Mouse (Mus musculus) forebrain, embryonic 11.5 days (tissue): ENCODE data around the gene Sh3pxd2a. TPM values are rescaled to one million over a fixed set of nuclear protein-coding genes. Genes with fewer than 3 reads are reported as not detected.

ENCODE experiments used
- ATAC-seq: fragments of 200-750 bp; cut with Nextera tagmentation; replicated peaks from 2 replicates; pipeline ENCODE4 v1.8.0; 2017; ENCODE audit warnings: moderate TSS enrichment; ENCODE audit not compliant: low FRiP score
- DNase-seq: peaks from one replicate; pipeline ENCODE4 v3.0.0-alpha.2; 2017; ENCODE audit warnings: low spot score
- H3K27ac ChIP-seq: fragments of 300-500 bp; sonication (generic); 2 replicates; pipeline ENCODE4 v1.5.1; 2014; ENCODE audit warnings: low read depth, low read length
- H3K27me3 ChIP-seq: fragments of 300-500 bp; sonication (generic); 2 replicates; pipeline ENCODE4 v1.6.1; 2014; ENCODE audit warnings: mild to moderate bottlenecking, low read length, mixed read lengths; ENCODE audit not compliant: control insufficient read depth, insufficient read depth
- H3K36me3 ChIP-seq: fragments of 300-500 bp; sonication (generic); 2 replicates; pipeline ENCODE4 v1.6.1; 2014; ENCODE audit warnings: mild to moderate bottlenecking, low read length, moderate library complexity, mixed read lengths; ENCODE audit not compliant: control insufficient read depth, insufficient read depth
- H3K4me1 ChIP-seq: fragments of 300-500 bp; sonication (generic); replicated peaks from 2 replicates; pipeline ENCODE4 v1.6.1; 2014; ENCODE audit warnings: low read length, mixed read lengths; ENCODE audit not compliant: control insufficient read depth, insufficient read depth
- H3K4me2 ChIP-seq: fragments of 300-500 bp; sonication (generic); 2 replicates; pipeline ENCODE4 v1.6.1; 2014; ENCODE audit warnings: low read depth, mild to moderate bottlenecking, low read length, moderate library complexity, mixed read lengths; ENCODE audit not compliant: severe bottlenecking
- H3K4me3 ChIP-seq: fragments of 300-500 bp; sonication (generic); 2 replicates; pipeline ENCODE4 v1.5.1; 2014; ENCODE audit warnings: low read depth, low read length
- H3K9ac ChIP-seq: fragments of 300-500 bp; sonication (generic); 2 replicates; pipeline ENCODE4 v1.6.1; 2014; ENCODE audit warnings: low read length
- H3K9me3 ChIP-seq: fragments of 300-500 bp; sonication (generic); 2 replicates; pipeline ENCODE4 v1.6.1; 2016; ENCODE audit warnings: low read length, mixed read lengths; ENCODE audit not compliant: control insufficient read depth
- WGBS: fragments of 180-500 bp; shearing (Covaris S2); extraction: QIAGEN DNeasy Blood & Tissue Kit; methylation state at CpG from one replicate; pipeline ENCODE4 v1.1.7; 2014; 5-methylcytosine and 5-hydroxymethylcytosine counted together
- polyA plus RNA-seq: library from polyadenylated mRNA; unstranded; fragments of >200 nt; fragmentation: Nextera tagmentation; extraction: Ambion mirVana; gene quantifications from 2 replicates; pipeline ENCODE4 v1.2.1, GENCODE M21; 2014

The Sh3pxd2a gene
- polyA plus RNA-seq, 1 experiment from 2014 or later: 5.2 TPM

DNA sequence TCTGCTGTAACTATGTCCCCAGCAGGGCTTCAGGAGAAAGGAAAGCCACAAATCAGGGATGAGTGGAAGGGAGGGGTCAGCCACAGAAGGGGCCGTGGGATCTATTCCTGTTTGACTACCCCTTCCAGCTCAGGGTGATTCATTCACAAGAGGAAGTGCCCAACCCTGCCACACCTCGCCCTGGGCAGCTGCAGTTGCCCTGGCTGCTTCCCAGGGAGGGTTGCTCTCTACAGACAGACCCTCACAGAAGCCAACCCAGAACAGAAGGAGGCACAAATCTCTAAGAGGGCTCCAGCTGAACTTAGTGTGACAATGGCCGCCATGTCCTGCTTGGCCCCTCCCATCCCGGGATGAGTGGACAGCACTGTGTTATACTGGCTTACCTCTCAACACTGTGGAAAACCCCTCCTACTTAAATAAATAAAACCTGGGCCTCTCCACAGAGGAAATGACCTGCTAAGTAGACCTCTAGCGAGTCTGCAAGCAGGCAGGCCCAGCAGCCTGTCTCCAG is 44.6 kb upstream of the Sh3pxd2a start:
- WGBS: 79% methylated on average over 5 of the region's 5 CpGs
- ATAC-seq (no peak), DNase-seq (no peak)
- H3K36me3 ChIP-seq: no peaks in the 10 kb centered on the region; the same call in 1 of the 2 replicates
- no peaks in the 10 kb centered on the region for H3K27me3 ChIP-seq
- H3K4me3 ChIP-seq: no peak overlapping the region
- H3K4me2 ChIP-seq: no peak overlapping the region
- no peak overlapping the region for H3K27ac ChIP-seq
- H3K9me3 ChIP-seq: no peaks in the 10 kb centered on the region
- H3K4me1 ChIP-seq: peaks cover 8% of the 10 kb centered on the region; the same call in 1 of the 2 replicates
- H3K9ac ChIP-seq: no peak overlapping the region

DNA sequence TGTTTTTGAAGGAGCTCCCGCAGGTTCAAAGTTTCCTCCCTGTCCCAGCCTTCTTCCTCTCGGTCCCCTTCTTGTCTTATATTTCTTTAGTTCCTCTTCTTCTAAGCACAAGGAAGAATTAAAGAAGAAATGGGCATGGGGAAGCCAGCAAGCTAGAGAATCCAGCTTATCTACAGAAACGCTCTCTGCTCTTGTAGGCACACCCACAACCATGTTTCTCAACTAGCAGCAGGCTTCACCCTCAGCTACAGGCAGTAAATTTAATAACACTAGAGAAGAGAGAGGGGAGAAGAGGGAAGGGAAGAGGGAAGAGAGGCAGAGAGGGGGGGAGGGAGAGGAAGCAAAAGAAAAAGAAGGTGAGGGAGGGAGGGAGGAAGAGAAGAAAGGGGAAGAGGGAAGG is 44.0 kb upstream of the Sh3pxd2a start:
- no peak overlapping the region for H3K27ac ChIP-seq
- no peak for ATAC-seq
- 89% methylated on average over 3 of the region's 3 CpGs for WGBS
- no peaks in the 10 kb centered on the region; the same call in 1 of the 2 replicates for H3K36me3 ChIP-seq
- H3K9me3 ChIP-seq: no peaks in the 10 kb centered on the region
- H3K4me1 ChIP-seq: peaks cover 8% of the 10 kb centered on the region; the same call in 1 of the 2 replicates
- no peak for DNase-seq
- H3K27me3 ChIP-seq: no peaks in the 10 kb centered on the region
- H3K4me2 ChIP-seq: no peak overlapping the region
- H3K4me3 ChIP-seq: no peak overlapping the region
- H3K9ac ChIP-seq: no peak overlapping the region

DNA sequence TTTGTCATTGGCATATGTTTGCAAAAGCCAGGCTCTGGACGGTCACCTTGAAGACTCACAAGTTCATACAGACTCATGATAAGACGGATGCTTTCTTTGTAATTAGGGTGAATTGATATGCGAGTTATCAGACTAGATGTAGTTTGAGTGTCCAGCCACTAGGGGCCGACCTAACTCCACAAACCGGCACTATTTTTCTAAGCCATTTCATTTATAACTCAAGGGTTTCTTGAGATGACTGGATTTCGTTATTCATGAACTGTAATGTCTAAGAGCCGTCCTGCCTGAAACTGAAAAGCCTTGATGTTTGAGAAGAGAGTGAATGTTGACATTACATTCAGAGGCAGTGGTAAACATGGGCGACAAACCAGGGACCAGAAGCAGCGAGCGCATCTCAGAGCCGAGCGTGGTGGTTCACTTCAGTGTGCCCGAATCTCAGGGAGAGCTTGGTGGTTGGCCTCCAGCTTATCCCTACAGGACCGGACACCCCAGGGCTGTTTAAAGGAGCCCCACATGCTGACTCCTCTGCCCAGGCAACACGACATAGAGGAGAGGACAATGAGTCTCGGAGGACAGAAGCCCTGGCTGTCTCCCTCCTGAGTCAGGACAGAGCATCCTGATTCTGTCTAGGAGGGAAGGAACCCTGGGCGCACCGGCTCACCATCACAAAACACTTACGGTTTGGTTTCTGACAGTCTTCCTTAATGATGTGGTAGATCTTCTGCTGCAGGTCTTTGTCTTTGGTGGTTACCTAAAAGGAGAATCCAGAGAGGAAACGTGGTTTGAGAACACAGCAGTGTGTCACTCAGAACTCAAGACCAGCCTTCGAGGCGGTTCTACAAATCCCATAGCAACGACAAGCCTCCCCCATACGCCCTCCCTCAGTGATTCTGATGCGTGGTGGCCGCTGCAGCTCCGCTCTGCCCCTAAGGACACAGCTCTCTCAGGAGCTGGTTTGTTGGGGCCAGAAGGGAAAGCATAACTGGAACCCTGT is 43.2 kb upstream of the Sh3pxd2a start:
- no peak for ATAC-seq
- WGBS: 64% methylated on average over 27 of the region's 27 CpGs
- Histone ChIP-seq H3K27me3 (no peaks in the 10 kb centered on the region), H3K9ac (no peak overlapping the region), H3K27ac (no peak overlapping the region), H3K9me3 (no peaks in the 10 kb centered on the region), H3K4me1 (peaks cover 8% of the 10 kb centered on the region; the same call in 1 of the 2 replicates), H3K4me3 (no peak overlapping the region), H3K4me2 (no peak overlapping the region), H3K36me3 (no peaks in the 10 kb centered on the region; the same call in 1 of the 2 replicates)
- DNase-seq: peak; percentile 73

DNA sequence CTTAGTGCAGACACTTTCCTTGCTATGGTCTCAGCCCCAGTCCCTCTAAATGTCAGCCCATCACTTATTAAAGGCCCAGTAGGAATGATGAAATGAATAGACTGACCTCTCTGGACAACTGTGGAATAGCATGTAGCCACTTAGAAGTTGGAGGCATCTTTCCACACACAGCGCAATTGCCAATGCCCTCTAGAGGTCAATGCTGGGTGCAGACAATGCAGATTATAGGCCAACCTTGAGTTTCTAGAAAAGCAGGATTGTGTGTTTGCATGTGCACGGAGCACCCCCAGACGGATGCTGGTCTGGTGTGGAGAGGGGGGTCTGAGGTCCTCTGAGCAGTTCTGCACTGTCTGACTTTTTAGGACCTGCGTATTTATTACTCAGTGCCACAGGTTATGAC is 39.4 kb upstream of the Sh3pxd2a start:
- H3K27ac ChIP-seq: no peak overlapping the region
- H3K9ac ChIP-seq: no peak overlapping the region
- no peak overlapping the region for H3K4me2 ChIP-seq
- ATAC-seq (peak; percentile 25; the same call in 1 of the 2 replicates), DNase-seq (peak; percentile 65)
- no peaks in the 10 kb centered on the region for H3K36me3 ChIP-seq
- 61% methylated on average over 4 of the region's 4 CpGs for WGBS
- H3K27me3 ChIP-seq: no peaks in the 10 kb centered on the region
- H3K4me1 ChIP-seq: 0 out of 2 replicates have a peak, but pooled peaks cover 2% of the 10 kb centered on the region
- H3K9me3 ChIP-seq: no peaks in the 10 kb centered on the region
- H3K4me3 ChIP-seq: no peak overlapping the region

DNA sequence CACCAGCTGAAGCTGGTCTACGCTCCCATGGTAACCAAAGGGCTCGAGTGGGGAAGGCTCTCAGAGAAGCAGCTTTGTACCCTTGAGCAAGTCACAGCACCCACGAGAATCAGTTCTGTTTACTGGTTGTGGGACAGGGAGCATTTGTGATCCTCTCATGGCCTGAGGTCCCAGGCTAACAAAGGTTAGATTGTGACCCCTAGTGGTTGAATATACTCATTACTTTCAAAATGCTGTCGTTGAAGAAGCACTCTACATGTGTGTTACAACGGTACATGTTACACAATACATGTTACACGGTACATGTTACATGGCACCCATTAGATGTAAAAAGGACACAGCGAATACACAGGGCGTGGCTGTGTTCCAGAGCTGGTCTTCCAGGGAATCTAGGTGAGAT is 38.4 kb upstream of the Sh3pxd2a start:
- H3K9ac ChIP-seq: no peak overlapping the region
- H3K4me1 ChIP-seq: 0 out of 2 replicates have a peak, but pooled peaks cover 2% of the 10 kb centered on the region
- ATAC-seq (no peak), DNase-seq (no peak)
- no peak overlapping the region for H3K4me2 ChIP-seq
- H3K9me3 ChIP-seq: no peaks in the 10 kb centered on the region
- H3K36me3 ChIP-seq: no peaks in the 10 kb centered on the region
- no peaks in the 10 kb centered on the region for H3K27me3 ChIP-seq
- no peak overlapping the region for H3K4me3 ChIP-seq
- 72% methylated on average over 8 of the region's 8 CpGs for WGBS
- H3K27ac ChIP-seq: no peak overlapping the region

DNA sequence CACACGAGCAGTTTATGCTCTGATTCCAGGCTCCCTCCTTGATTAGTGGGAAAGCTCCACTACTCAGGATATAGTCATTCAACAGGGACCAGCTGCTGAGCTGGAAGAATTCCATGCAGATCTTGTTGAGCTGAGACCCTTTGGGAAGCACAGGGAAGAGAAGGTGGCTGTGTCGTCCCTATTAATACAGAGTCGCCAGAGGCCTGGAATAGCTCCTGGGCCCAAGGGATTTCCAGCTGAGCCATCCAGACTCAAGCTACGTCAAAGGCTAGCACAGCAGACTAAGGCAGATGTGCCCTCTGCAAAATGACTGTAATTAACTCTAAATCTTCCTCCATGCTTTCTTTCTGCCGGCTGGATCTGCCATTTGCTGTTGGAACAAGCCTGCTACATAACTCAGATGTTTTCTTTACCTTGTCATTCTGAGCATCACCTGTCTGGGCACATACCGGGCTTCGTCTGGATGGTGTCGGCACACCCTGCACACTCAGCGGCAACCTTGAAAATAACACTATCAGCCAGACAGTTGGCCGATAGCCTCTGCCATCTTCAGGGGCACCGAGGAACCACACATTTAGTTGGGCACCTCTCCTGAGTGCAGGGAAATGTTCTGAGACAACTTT is 36.3 kb upstream of the Sh3pxd2a start:
- H3K27ac ChIP-seq: no peak overlapping the region
- H3K36me3 ChIP-seq: no peaks in the 10 kb centered on the region
- WGBS: 87% methylated on average over 11 of the region's 11 CpGs
- no peak for DNase-seq
- no peak overlapping the region for H3K4me3 ChIP-seq
- H3K4me2 ChIP-seq: no peak overlapping the region
- ATAC-seq: no peak
- no peaks in the 10 kb centered on the region for H3K27me3 ChIP-seq
- no peaks in the 10 kb centered on the region for H3K9me3 ChIP-seq
- H3K9ac ChIP-seq: no peak overlapping the region
- H3K4me1 ChIP-seq: 0 out of 2 replicates have a peak, but pooled peaks cover 2% of the 10 kb centered on the region

DNA sequence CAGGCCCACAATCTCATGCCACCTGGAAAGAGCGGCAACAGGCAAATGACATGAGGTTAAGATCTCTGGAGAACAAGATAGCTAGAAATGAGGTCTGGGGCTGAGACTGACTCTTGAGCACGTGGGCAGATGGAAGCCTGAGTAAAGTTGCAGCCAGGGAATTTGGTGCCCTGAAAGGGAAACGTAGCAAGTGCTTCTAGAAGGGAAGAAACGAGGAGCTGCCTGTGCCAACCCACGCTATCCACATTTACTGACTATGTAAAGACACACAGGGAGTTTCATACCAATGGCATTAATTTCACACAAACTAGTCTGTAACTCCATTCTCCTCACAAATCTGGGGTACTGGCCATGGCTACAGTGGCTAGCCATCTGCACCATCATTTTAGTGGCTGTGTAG is 35.6 kb upstream of the Sh3pxd2a start:
- DNase-seq (no peak), ATAC-seq (no peak)
- Histone ChIP-seq H3K4me1 (0 out of 2 replicates have a peak, but pooled peaks cover 2% of the 10 kb centered on the region), H3K9ac (no peak overlapping the region), H3K27ac (no peak overlapping the region), H3K4me3 (no peak overlapping the region), H3K4me2 (no peak overlapping the region), H3K27me3 (no peaks in the 10 kb centered on the region), H3K9me3 (no peaks in the 10 kb centered on the region), H3K36me3 (no peaks in the 10 kb centered on the region)
- 93% methylated on average over 5 of the region's 5 CpGs for WGBS

DNA sequence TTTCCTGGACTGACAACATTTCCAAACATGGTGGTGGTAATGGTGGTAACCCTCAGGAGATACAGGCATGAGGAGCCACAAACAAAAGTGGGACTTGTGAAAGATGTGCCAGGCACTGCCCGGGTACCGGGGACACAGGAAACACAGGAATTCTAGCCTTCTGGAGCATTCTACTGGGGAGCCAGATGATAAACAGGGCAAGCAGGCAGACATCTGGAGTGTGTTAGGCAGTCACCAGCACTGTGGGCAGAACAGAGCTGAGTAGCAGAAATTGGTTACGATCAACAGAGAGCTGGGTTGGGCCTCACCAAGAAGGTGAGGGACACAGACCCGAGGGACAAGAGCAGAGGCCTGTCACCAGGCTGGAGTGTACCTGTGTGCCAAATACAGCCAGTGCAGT is 34.7 kb upstream of the Sh3pxd2a start:
- 84% methylated on average over 4 of the region's 4 CpGs for WGBS
- Histone ChIP-seq H3K4me1 (peaks cover 2% of the 10 kb centered on the region; the same call in 1 of the 2 replicates), H3K27me3 (no peaks in the 10 kb centered on the region), H3K4me3 (no peak overlapping the region), H3K36me3 (no peaks in the 10 kb centered on the region), H3K27ac (no peak overlapping the region), H3K9me3 (no peaks in the 10 kb centered on the region), H3K9ac (no peak overlapping the region), H3K4me2 (no peak overlapping the region)
- no peak for ATAC-seq
- no peak for DNase-seq
